ENCODE assay signal across 22 mouse cellular contexts in the genomic region with DNA sequence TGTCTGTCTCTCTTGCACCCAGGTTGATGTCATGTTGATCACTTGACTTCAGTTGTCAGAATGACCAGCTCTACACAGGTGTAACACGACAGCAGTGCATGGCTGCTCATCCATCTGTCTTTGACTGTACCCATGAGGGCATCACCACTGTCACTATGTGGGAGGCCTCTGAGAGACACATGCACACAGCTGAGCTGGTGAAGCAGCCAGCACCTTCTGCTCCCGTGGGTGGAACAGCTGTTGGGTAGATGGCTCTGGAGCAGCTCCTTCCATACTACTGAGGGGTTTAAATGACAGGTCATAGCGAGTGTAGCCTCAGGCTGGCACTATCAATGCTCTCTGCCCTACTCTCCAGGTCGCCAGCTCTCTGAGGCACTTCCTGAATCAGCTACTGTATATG.
DNase-seq lines count a peak whose midpoint lies in the region; ATAC-seq and TF ChIP-seq lines count a peak whose summit lies in the region.
"Had no signal": no experiment of that assay in that cellular context is flagged by ENCODE, and none has a peak within 500 bp of the region (broad histone marks: within the 10 kb centered on the region; RNA-seq: fewer than 3 reads in every experiment).

No protein-coding gene starts in this region.

- DNase-seq in frontal cortex, postnatal 36 days (ENCODE audit: low spot score in 2 of 2) = peak; percentile 9 to 20
- no peak for DNase-seq in frontal cortex, postnatal 25 days (ENCODE audit: low spot score in 2 of 2)
- DNase-seq in right cerebral cortex, adult 18-20 months = peak; percentile 15
- DNase-seq in right cerebral cortex, postnatal 10 days (ENCODE audit: low spot score in 2 of 2) = no peak
- DNase-seq in brain, adult 2 months (ENCODE audit: low read depth, low spot score) = peak; percentile 51
- DNase-seq: adrenal gland, adult 2 months; adrenal gland, postnatal 14 days; cerebellum, adult 18-20 months; cerebellum, adult 9-10 months; cerebellum, postnatal 14 days; gastrocnemius, postnatal 10 days; gastrocnemius, postnatal 36 days; heart, adult 11 months had no signal

- no peak overlapping the region for H3K4me2 ChIP-seq in myocyte (ENCODE audit: low read depth)
- H3K4me2 ChIP-seq: forebrain, embryonic 13.5 days; heart, embryonic 11.5 days; hindbrain, embryonic 12.5 days; hindbrain, embryonic 15.5 days had no signal

- H3K4me3 ChIP-seq in myocyte = no peak overlapping the region
- H3K4me3 ChIP-seq: forebrain, embryonic 10.5 days; forebrain, embryonic 13.5 days; hindbrain, embryonic 12.5 days; hindbrain, embryonic 15.5 days had no signal

- no peaks in the 10 kb centered on the region for H3K36me3 ChIP-seq in myocyte (ENCODE audit: control insufficient read depth, insufficient read depth)
- H3K36me3 ChIP-seq: forebrain, embryonic 10.5 days; hindbrain, embryonic 12.5 days; hindbrain, embryonic 15.5 days had no signal

- H3ac ChIP-seq in myocyte (ENCODE audit: control insufficient read depth, insufficient read length) = no peak overlapping the region

- no peaks in the 10 kb centered on the region for H3K27me3 ChIP-seq in myocyte (ENCODE audit: control insufficient read depth, insufficient read depth, insufficient read length)
- H3K27me3 ChIP-seq: forebrain, embryonic 13.5 days; hindbrain, embryonic 12.5 days; hindbrain, embryonic 15.5 days had no signal

- H3K79me2 ChIP-seq in myocyte (ENCODE audit: control insufficient read depth, insufficient read depth) = no peaks in the 10 kb centered on the region

- TF ChIP-seq POLR2A in myocyte (IDR thresholded peaks at IDR 0.05; ENCODE audit: insufficient read length, low read depth) = no peak

- ATAC-seq in granulocyte monocyte progenitor cell, adult 5-6 weeks (replicated peaks; ENCODE audit: poor library complexity, severe bottlenecking) = no peak
- ATAC-seq: CD4-positive, CD25-positive, alpha-beta regulatory T cell, adult 4 months; forebrain, embryonic 13.5 days; forebrain, embryonic 16.5 days had no signal

TF ChIP-seq in myocyte, 11 proteins besides CTCF, POLR2A, EP300 and RAD21:
- TF ChIP-seq MYOD1 (IDR thresholded peaks at IDR 0.05; ENCODE audit: control insufficient read depth in 1 of 3, insufficient read length in 2 of 3, low read depth in 2 of 3) = peak; percentile 70 to 100 (median 96)
- no peak for TF ChIP-seq CEBPB (IDR thresholded peaks at IDR 0.05; ENCODE audit: insufficient read depth, poor library complexity, severe bottlenecking)
- TF ChIP-seq MAX (IDR thresholded peaks at IDR 0.05; ENCODE audit: low read depth) = no peak
- peak; percentile 86 for TF ChIP-seq TCF12 (IDR thresholded peaks at IDR 0.05; ENCODE audit: insufficient read depth, poor library complexity, severe bottlenecking)
- peak; percentile 3 to 94 (median 79) for TF ChIP-seq MYOG (IDR thresholded peaks at IDR 0.05; ENCODE audit: control insufficient read depth in 1 of 3, insufficient read depth in 1 of 3, insufficient read length in 2 of 3, low read depth in 2 of 3)
- no peak for TF ChIP-seq SRF (IDR thresholded peaks at IDR 0.05; ENCODE audit: control insufficient read depth, insufficient read length, low read depth)
- no peak for TF ChIP-seq POLR2AphosphoS2 (IDR thresholded peaks at IDR 0.05; ENCODE audit: insufficient read length, low read depth)
- no peak for TF ChIP-seq REST (IDR thresholded peaks at IDR 0.05; ENCODE audit: insufficient read depth, insufficient read length)
- TF ChIP-seq E2F4 (IDR thresholded peaks at IDR 0.05; ENCODE audit: insufficient read depth) = no peak
- TF ChIP-seq TCF3 (IDR thresholded peaks at IDR 0.05; ENCODE audit: insufficient read length, low read depth) = peak; percentile 51
- TF ChIP-seq USF1 (IDR thresholded peaks at IDR 0.05; ENCODE audit: low read depth) = no peak

Comparison
In these comparisons a context has a peak if more than half of its experiments do, and no peak if none do; other contexts are left out.
1. DNase-seq: peak in frontal cortex, postnatal 36 days (2 of 2), right cerebral cortex, adult 18-20 months (single experiment) and brain, adult 2 months (single experiment); none in frontal cortex, postnatal 25 days (0 of 2) and right cerebral cortex, postnatal 10 days (0 of 2).